Mouse (Mus musculus): ENCODE results near the gene Crb1.

GRCm38 (mm10) chr1:139206259-139206658 lies 170.6 kb downstream of the Crb1 start:
- no peak for TF ChIP-seq TCF12 (IDR thresholded peaks at IDR 0.05; ENCODE audit: insufficient read depth, poor library complexity, severe bottlenecking)
- TF ChIP-seq USF1 (IDR thresholded peaks at IDR 0.05; ENCODE audit: low read depth) = no peak
